Mouse (Mus musculus): Measurements from ENCODE around the gene Olfr1278.
"Not testable (repeated sequence)": the region's sequence is repeated elsewhere in the genome, so short reads cannot be mapped to it uniquely, and the experiment has no call there.

Gene Olfr1278

GRCm38 (mm10) chr2:111289836-111290235 lies at the start of gene Olfr1278:
TSS of gene Olfr1278 (plus strand) at chr2:111290136.
- no peak for DNase-seq

- no peak for DNase-seq
Observed at GRCm38 (mm10) chr2:111254216-111254615, 35.7 kb upstream of the Olfr1278 start, which contains the start of gene Olfr1276. TSS of gene Olfr1276 (plus strand) at chr2:111254516.

DNA sequence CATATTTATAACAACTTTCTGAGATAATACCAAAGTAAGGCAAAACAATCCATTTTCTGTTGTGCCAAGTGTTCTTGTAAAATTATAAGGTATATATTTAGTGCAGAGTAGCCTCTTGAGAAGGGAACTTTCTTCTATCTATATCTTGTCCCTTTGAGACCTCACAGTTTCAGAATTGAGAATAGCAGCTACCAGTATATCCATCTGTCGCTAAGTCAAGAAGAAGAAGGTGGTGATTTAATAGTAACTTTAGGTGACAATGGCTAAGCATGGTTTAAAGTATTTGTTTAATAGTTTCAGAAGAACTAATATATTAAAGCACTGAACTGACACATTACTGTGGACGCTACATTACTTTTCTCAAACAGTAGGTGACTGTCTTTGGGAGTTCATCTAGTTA lies 15.9 kb upstream of the Olfr1278 start, which contains the start of gene Olfr1277:
Gene Olfr1277, minus strand, starts transcription at position 101 of the 400 bp plus-strand sequence.
- DNase-seq = no peak

DNA sequence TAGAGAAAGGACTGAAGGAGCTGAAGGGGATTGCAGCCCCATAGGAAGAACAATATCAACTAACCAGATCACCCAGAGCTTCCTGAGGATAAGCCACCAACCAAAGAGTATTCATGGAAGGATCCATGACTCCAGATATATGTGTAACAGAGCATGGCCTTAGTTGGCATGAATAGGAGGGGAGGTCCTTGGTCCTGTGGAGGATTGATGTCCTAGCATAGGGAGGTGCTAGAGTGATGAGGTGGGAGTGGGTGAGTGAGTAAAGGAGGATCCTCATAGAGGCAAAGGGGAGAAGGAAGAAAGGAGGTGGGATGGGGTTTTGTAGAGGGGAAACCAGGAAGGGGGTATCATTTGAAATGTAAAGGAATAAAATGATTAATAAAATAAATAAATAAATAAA lies 8.6 kb downstream of the Olfr1278 start:
- DNase-seq = no peak

DNA sequence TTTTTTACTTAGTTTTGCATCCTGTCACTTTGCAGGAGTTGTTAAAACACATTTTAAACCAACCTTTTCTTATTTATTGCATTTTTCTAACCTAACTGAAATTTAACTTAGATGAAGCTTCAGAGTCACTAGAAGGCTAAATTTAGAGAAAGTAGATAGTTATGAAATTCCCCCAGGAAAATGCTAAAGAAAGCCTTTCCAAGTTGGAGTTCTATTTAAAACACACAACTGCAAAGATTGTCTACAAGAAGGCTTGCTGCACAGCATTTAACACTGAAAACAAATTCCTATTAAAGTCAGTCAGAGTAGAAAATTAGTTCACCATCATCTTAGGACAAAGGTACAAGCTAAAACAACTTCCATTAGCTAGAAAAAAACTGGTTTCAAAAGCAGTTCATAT lies 10.4 kb downstream of the Olfr1278 start, which contains the start of gene Olfr1279:
Gene Olfr1279, plus strand, starts transcription at position 262 of the 400 bp plus-strand sequence.
- no peak for DNase-seq

DNA sequence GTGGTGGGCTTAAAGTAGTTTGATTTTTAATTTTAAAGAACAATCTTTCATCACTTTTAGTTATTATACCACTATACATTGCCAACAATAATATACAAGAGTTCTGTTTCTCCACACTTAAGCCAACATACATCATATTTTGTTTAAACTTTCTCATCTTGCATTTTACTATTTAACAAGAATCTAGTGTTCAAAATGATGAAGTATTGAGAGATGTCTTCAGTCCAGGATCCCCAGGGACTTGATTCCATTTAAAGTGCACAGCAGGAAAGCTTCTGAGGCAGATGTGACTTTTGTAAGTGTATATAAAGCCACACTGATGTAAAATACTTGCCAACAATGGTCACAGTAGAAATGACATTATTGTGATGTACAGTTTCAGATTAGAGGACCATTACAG lies 23.8 kb downstream of the Olfr1278 start, which contains the start of gene Olfr1280:
Gene Olfr1280, plus strand, starts transcription at position 301 of the 400 bp plus-strand sequence.
- DNase-seq = no peak

DNA sequence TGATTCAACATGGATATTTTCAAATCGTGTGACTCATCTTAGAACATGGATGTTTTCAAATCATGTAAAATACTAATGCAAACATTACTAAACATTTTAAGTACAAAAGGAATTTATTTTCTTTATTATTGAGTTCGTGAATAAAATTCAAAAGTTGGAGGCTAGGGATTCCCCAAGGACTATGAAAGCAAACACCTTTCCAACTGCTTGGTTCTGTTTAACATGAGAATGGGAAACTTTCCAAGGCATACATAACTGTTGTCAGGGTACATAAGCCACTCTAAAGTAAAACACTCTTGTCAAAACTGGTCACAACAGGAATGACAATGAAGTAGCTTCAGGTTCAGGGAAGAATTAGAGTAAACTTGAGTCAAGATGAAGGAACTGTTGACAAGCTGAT lies 36.3 kb downstream of the Olfr1278 start, which contains the start of gene Olfr1281:
Gene Olfr1281, plus strand, starts transcription at position 301 of the 400 bp plus-strand sequence.
- DNase-seq = no peak

GRCm38 (mm10) chr2:111333721-111334120 lies 43.8 kb downstream of the Olfr1278 start:
- not testable (repeated sequence) for DNase-seq

DNA sequence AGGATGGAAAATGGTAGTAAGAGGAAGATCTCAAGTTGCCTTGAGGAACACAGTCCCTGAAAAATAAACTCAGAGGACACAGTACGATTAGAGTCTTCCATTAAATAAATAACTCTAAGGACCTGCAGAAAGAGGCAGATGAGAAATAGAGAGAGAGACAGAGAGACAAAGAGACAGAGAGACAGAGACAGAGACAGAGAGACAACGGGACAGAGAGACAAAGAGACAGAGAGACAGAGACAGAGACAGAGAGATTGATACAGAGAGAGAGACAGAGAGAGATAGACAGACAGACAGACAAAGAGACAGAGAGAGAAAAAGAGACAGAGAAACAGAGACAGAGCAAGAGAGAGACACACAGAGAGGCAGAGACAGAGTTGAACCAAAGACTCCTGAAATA lies 46.0 kb downstream of the Olfr1278 start, which contains the start of gene Olfr1282:
Gene Olfr1282, minus strand, starts transcription at position 101 of the 400 bp plus-strand sequence.
- DNase-seq = no peak

All from cerebellum, postnatal 25 days (tissue).